Mouse (Mus musculus) T-helper 17 cell (primary cell): ENCODE measurements around the gene Ankrd45.
"Not testable (repeated sequence)": the region's sequence is repeated elsewhere in the genome, so short reads cannot be mapped to it uniquely, and the experiment has no call there.

Experiments used
- in situ Hi-C, 2 experiments: fragments of 300-600 bp; cut with MboI, MseI; formaldehyde crosslinking; loops; 1 replicate in 1 of 2; 2 replicates in 1 of 2; pipeline ENCODE4 v1.15.1; 2025; ENCODE audit warnings: high pct_unique_total_duplicates in 2 of 2

Ankrd45 gene

DNA sequence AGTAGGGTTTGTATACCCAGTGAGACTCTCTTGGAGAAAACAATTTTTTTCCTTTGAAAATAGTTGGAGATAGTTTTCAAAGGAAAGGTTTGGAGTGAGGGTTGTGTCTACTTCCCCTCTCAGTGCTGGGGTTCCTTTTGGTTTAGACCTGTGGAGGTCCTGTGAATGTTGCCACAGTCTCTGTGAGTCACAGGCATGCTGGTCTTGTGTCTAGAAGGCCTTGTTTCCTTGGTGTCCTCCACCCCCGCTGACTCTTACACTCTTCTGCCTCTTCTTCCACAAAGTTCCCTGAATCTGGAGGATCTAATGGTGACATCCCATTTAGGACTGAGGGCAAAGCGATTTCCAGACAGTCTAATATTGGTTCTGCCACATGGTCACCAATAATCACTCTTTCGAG, 42.9 kb downstream of the Ankrd45 start:
- in situ Hi-C loops: no loop called here

DNA sequence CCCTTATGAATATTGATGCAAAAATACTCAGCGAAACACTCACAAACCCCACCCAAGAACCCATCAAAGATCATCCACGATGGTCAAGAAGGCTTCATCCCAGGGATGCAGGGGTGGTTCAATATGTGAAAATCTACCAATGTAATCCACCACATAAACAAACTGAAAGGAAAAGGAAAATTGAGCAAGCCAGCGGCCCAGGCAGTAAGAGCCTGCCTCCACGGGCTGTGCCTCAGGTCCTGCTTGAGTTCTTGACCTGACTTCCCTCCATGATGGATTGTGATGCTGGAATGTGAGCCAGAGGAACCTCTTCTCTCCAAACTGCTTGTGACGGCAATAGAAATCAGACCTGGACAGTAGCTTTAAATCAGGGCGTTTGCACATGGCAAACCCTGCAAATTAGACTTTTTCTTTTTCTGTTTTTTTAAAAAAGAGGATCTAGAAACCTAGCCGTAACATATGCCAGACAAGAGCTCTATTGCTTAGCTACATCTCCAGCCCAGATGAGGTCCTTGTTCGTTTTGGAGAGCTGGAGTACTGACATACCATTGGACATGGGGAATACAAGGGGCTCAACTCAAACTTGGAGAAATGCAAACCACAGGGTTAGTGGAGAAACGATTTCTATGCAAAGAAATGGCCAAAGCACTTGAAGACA, 47.9 kb downstream of the Ankrd45 start:
- in situ Hi-C loops: no loop called here

DNA sequence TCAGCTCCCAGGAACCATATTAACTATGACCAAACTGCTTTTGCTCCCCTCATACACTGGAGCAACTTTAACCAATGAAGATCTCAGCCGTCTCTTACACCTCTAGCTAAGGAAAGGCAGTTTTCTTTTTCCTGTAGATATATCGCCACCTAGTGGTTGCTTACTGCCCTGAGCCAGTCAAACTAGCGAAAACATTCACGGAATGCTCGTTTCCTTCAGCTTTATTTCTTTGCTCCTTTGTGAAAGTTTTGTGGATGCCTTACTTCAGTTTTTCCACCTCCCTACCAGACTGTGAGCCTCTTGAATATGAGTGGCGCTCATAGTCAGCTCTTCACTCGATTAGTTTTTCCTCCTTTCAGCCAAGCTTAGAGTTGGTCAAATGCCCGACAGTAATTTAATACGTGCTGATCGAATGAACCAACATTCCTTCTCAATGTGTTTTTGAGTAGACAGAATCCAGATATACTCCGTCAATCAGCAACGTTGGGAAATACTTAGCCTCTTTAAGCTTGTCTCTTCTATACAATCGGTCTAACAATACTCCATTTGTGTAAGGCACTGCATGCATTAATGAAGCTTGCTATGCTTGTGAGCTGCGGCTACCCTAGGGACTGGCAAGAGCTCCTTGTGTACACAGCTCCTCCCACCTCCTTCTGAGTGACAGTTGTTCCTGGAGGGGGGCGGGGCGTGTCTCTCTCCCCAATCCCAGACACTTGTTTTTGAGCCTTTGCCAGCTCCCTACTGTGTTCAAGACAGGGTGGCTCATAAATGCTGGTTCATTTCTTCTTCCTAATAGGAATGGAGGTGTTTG, 53.3 kb downstream of the Ankrd45 start:
- in situ Hi-C loops: no loop called here

DNA sequence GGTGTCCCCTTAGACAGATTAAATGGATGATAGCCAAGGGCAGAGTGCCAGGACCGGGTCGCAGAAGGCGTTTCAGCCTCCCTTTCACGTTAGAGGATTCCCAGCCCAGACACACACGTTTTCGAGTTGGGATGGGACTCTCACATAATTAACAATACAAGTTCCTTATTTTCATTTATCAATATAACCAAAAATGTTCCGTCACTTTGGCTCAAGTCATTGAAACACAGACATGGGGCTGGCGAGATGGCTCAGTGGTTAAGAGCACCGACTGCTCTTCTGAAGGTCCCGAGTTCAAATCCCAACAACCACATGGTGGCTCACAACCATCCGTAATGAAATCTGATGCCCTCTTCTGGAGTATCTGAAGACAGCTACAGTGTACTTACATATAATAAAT, 53.9 kb downstream of the Ankrd45 start:
- in situ Hi-C loops: not testable (repeated sequence)

GRCm38 (mm10) chr1:161199856-161200255, 57.4 kb downstream of the Ankrd45 start:
- in situ Hi-C loops: loop anchor here in 1 of 2 experiments (5.0 kb wide), 1 partner anchor 87 kb away; no protein-coding TSS in a partner anchor

GRCm38 (mm10) chr1:161214465-161214864, 72.0 kb downstream of the Ankrd45 start:
- in situ Hi-C loops: loop anchor here in 1 of 2 experiments (10.0 kb wide), 1 partner anchor 70 kb away; no protein-coding TSS in a partner anchor

DNA sequence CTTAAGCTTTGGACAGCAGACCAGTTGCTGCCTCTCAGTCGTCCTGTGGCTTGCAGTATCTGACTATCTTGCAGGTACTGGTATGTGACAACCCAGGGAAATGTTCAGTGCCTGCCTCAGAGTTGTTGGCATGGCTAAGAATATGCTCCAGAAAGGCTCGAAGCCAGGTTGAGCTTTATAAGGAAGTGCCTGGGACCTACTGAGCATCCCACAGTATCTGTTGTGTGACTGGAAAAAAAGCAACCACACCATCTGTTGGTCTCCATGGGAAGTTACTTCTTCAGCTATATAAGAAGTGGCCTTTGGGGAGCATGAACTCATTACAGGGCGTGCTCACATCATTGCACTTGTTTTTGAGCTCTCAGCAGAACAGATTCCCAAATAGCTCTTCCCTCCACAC, 77.3 kb downstream of the Ankrd45 start:
- in situ Hi-C loops: loop anchor here (5.0 to 10.0 kb wide), 3 partner anchors 65 to 522 kb away; no protein-coding TSS in a partner anchor
